Mouse (Mus musculus) ovary, adult 2 months (tissue): ENCODE data around the gene Gm16253. TPM values are rescaled to one million over a fixed set of nuclear protein-coding genes. Genes with fewer than 3 reads are reported as not detected.

Experiments
- polyA plus RNA-seq: library from polyadenylated mRNA; depleted of rRNA; stranded (reverse); fragments of >200 nt; gene quantifications from 2 replicates; pipeline ENCODE4 v1.2.3, GENCODE M21; 2012; rRNA removed

Gm16253 gene
- polyA plus RNA-seq: not detected in 2 replicates

GRCm38 (mm10) chr3:96576690-96577541 is at the start of gene Gm16253:
TSS of gene Gm16253 (plus strand) at chr3:96576984.

GRCm38 (mm10) chr3:96557694-96558093 is 19.1 kb upstream of the Gm16253 start, which contains the start of gene Txnip:
TSS of gene Txnip (plus strand) at chr3:96557957.

GRCm38 (mm10) chr3:96593790-96594560 is 17.2 kb downstream of the Gm16253 start, which contains the start of gene Polr3gl:
TSS of gene Polr3gl (minus strand) at chr3:96594181.

GRCm38 (mm10) chr3:96596228-96596707 is 19.5 kb downstream of the Gm16253 start, which contains the start of gene Ankrd34a:
TSS of gene Ankrd34a (plus strand) at chr3:96596636.

GRCm38 (mm10) chr3:96600639-96601250 is 24.0 kb downstream of the Gm16253 start, which contains the start of gene Lix1l:
TSS of gene Lix1l (plus strand) at chr3:96601149.

GRCm38 (mm10) chr3:96629729-96630600 is 53.2 kb downstream of the Gm16253 start, which contains the start of gene Rbm8a:
TSS of gene Rbm8a (plus strand) at chr3:96629933.

Other genes starting within 250 kb of the Gm16253 start
- gene BC107364, start 124.7 kb upstream of the Gm16253 start, polyA plus RNA-seq: not detected in 2 replicates
- gene Hfe2, start 51.8 kb upstream of the Gm16253 start, polyA plus RNA-seq: 0.19 and 0.22 TPM in 2 replicates
- gene Txnip, start 19.0 kb upstream of the Gm16253 start, polyA plus RNA-seq: 920 and 1,089 TPM in 2 replicates
- gene Polr3gl, start 17.2 kb downstream of the Gm16253 start, polyA plus RNA-seq: 17.0 and 19.3 TPM in 2 replicates
- 3.1 TPM in 2 replicates for gene Ankrd34a, start 19.7 kb downstream of the Gm16253 start, polyA plus RNA-seq
- gene Lix1l, start 24.2 kb downstream of the Gm16253 start, polyA plus RNA-seq: 54.7 and 63.2 TPM in 2 replicates
- gene Rbm8a, start 52.9 kb downstream of the Gm16253 start, polyA plus RNA-seq: 3.3 and 5.3 TPM in 2 replicates
- gene Pex11b, start 58.4 kb downstream of the Gm16253 start, polyA plus RNA-seq: 39.9 and 48.8 TPM in 2 replicates
- 0.21 and 0.28 TPM in 2 replicates for gene Gm42957, start 58.5 kb downstream of the Gm16253 start, polyA plus RNA-seq
- gene Itga10, start 68.6 kb downstream of the Gm16253 start, polyA plus RNA-seq: 2.5 and 3.0 TPM in 2 replicates
- gene Ankrd35, start 93.1 kb downstream of the Gm16253 start, polyA plus RNA-seq: 3.9 and 4.7 TPM in 2 replicates
- gene Pias3, start 119.4 kb downstream of the Gm16253 start, polyA plus RNA-seq: 45.6 and 51.2 TPM in 2 replicates
- 4.0 and 5.0 TPM in 2 replicates for gene Nudt17, start 131.6 kb downstream of the Gm16253 start, polyA plus RNA-seq
- 26.6 and 35.9 TPM in 2 replicates for gene Polr3c, start 150.6 kb downstream of the Gm16253 start, polyA plus RNA-seq
- gene Rnf115, start 150.7 kb downstream of the Gm16253 start, polyA plus RNA-seq: 12.2 and 14.3 TPM in 2 replicates